Mouse (Mus musculus): ENCODE measurements around the gene Trak1. TPM values are rescaled to one million over a fixed set of nuclear protein-coding genes. Genes with fewer than 3 reads are reported as not detected.

Trak1 gene
- polyA plus RNA-seq (2016; fragmentation: Nextera tagmentation; extraction: Ambion mirVana) = 15.2 and 16.3 TPM in 2 replicates

DNA sequence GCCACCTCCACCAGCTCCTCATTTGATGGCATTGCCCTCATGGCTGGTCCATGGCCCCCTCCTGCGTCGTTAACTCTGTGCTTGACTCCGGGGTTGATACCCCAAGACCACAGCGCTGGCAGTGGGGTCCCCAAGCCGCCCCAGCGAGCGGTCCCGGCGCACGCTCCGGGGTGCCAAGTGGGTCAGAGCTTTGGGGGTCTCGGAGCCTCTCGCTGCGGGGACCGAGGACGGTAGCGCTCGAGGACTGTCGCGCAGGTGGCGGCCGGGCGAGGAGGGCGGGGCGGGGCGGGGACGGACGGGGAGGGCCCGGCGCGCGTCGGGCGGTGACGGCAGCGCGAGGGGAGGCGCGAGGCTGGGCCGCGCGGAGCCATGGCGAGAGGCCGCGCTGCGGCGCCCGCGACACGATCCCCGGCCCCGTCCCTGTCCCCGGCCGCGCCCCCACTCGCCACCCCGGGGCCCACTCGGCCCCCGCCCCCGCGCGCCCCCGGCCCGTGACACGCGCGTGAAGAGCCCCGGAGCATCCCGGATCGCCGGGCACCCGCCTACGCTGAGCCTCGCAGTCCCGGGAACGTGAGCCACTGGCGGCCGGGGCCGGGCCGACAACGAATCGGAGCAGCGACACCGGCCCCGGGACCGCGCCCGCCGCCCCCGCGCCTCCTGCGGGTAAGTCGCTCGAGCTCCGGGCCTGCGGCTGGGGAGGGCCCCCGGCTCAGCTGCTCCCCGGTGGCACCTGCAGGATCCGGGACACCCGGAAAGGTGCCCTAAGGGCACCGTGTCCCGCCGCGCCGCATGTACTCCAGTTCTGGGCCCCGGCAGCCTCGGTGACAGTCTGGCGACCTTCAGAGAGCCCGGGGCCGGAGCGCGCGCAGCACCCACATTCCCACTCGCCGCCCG, at the start of gene Trak1:
Trak1 (plus strand) TSS at position 332 of the 894 bp plus-strand sequence.
- Histone ChIP-seq H3K27me3 (peaks cover 42% of the 10 kb centered on the region), H3K4me3 (replicated peaks) (peak within 1 kb of the TSS; percentile 87), H3K9me3 (no peaks in the 10 kb centered on the region), H3K4me2 (peak within 1 kb of the TSS; percentile 95), H3K36me3 (no peaks in the 10 kb centered on the region), H3K9ac (replicated peaks) (peak within 1 kb of the TSS; percentile 91), H3K4me1 (replicated peaks) (peaks cover 30% of the 10 kb centered on the region), H3K27ac (0 out of 2 replicates have a peak within 1 kb of the TSS, but pooled peaks have one; percentile 35)
- ATAC-seq (ENCODE audit: insufficient number of reproducible peaks, insufficient read depth, low FRiP score, low TSS enrichment, low read depth) = peak; percentile 72; the same call in 1 of the 2 replicates
- WGBS = 1% methylated on average over 78 of the region's 116 CpGs

DNA sequence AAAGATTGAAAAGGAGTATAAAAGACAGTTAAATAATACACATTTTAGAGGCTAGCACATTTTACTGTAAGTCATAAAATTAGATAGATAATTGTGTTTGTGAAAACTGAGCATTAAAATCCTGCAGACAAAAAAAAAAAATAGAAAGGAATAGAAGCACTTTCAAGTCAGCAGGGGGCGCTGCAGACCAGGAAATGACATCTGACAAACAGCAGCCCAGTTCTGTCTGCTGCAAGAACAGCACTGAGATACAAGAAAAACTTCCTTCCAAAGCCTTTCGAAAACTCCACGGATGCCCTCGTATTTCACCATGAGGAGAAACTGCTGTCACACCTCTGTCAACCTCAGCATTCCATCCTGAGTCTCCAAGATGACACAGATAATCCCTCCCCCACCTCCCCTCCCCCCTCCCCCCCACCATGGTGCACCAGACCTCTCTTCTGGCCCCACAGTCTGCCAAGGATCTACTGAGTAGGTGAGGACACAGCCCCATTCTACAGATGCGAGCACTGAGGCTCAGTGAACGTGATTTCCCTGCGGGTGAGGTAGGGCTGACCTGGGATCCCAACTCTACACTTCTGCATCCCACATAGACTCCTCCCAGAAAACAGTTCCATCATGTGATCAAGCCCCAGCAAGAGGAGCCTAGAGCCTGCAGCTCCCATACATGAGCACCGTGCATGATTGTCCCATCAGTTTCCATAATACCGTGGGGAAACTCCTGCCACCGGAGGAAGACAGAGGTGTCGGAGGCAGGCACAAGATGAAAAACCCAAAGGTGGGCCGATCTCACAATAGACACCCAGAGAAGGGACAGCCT, 49.1 kb upstream of the Trak1 start:
- H3K27ac ChIP-seq = no peak overlapping the region
- H3K9ac ChIP-seq (replicated peaks) = no peak overlapping the region; the same call in 1 of the 2 replicates
- no peak overlapping the region for H3K4me2 ChIP-seq
- no peaks in the 10 kb centered on the region for H3K9me3 ChIP-seq
- H3K27me3 ChIP-seq = no peaks in the 10 kb centered on the region
- peak; percentile 53; the same call in 1 of the 2 replicates for ATAC-seq (ENCODE audit: insufficient number of reproducible peaks, insufficient read depth, low FRiP score, low TSS enrichment, low read depth)
- H3K4me3 ChIP-seq (replicated peaks) = no peak overlapping the region
- no peaks in the 10 kb centered on the region for H3K36me3 ChIP-seq
- H3K4me1 ChIP-seq (replicated peaks) = no peaks in the 10 kb centered on the region
- 70% methylated on average over 12 of the region's 12 CpGs for WGBS

DNA sequence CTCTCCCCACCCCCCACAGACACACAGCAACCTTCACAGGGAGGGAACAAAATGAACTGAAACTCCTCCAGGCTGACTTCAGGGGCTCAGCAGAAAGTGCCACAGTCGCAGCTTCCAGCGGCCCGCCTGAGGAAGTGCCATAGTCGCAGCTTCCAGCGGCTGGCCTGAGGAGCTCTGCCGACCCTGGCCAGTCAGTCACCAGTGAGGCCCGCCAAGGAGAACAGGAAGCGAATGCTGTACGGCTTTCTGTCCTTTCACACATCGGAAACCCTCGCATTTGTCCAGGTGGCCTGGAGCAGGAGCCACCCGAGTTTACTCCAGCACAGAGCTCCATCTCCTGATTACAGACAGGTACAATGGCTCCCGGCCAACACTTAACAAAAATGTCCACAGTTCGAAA, 47.5 kb upstream of the Trak1 start:
- no peak for ATAC-seq (ENCODE audit: insufficient number of reproducible peaks, insufficient read depth, low FRiP score, low TSS enrichment, low read depth)
- H3K4me1 ChIP-seq (replicated peaks) = no peaks in the 10 kb centered on the region
- peaks cover 3% of the 10 kb centered on the region; the same call in 1 of the 2 replicates for H3K36me3 ChIP-seq
- no peak overlapping the region for H3K9ac ChIP-seq (replicated peaks)
- H3K27ac ChIP-seq = no peak overlapping the region
- H3K27me3 ChIP-seq = no peaks in the 10 kb centered on the region
- 42% methylated on average over 14 of the region's 14 CpGs for WGBS
- H3K4me2 ChIP-seq = no peak overlapping the region
- H3K4me3 ChIP-seq (replicated peaks) = no peak overlapping the region
- no peaks in the 10 kb centered on the region for H3K9me3 ChIP-seq

DNA sequence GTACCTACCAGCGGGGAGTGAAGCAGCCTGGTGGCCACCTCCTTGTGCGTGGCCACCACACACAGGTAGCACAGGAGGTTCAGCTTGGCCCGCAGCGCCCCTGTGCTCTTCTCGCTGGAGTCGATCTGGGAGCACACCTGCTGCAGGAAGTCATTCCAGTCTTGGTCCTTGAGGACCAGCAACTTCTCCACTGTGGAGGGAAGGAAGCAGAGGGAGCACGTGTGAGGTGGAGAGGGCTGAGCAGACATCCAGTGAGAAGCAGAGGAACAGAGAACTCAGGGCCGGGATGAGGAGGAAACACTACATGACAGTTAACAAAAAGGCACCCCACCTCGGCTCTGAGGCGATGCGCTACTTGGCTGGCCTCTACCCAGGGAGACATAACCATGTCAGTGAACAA, 46.4 kb upstream of the Trak1 start:
- H3K9ac ChIP-seq (replicated peaks) = no peak overlapping the region
- ATAC-seq (ENCODE audit: insufficient number of reproducible peaks, insufficient read depth, low FRiP score, low TSS enrichment, low read depth) = no peak
- H3K4me2 ChIP-seq = no peak overlapping the region
- no peaks in the 10 kb centered on the region for H3K4me1 ChIP-seq (replicated peaks)
- no peaks in the 10 kb centered on the region for H3K9me3 ChIP-seq
- H3K27ac ChIP-seq = no peak overlapping the region
- 88% methylated on average over 11 of the region's 11 CpGs for WGBS
- peaks cover 11% of the 10 kb centered on the region for H3K36me3 ChIP-seq
- no peaks in the 10 kb centered on the region for H3K27me3 ChIP-seq
- no peak overlapping the region for H3K4me3 ChIP-seq (replicated peaks)

DNA sequence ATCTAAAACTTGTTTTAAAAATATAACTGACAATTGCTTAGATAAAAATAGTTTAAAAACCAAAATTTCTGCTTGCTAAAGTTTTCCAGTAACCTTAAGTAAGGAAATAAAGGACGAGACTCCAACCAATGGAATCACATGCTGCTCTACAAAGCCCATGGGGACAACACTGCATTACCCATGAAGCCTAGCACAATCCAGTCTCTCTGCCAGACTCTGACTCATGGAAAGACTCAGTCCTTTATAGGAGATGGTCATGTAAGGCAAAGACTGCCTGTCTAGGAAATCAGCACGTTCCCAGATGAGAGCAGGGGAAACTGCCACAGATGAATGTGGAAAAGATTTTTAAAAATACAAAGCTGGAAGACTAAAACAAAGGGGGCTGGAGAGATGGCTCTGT, 43.3 kb upstream of the Trak1 start:
- Histone ChIP-seq H3K4me3 (replicated peaks) (no peak overlapping the region), H3K9ac (replicated peaks) (no peak overlapping the region), H3K4me1 (replicated peaks) (no peaks in the 10 kb centered on the region), H3K27ac (no peak overlapping the region), H3K9me3 (no peaks in the 10 kb centered on the region), H3K36me3 (peaks cover 11% of the 10 kb centered on the region), H3K27me3 (no peaks in the 10 kb centered on the region), H3K4me2 (no peak overlapping the region)
- 89% methylated on average over 2 of the region's 2 CpGs for WGBS
- ATAC-seq (ENCODE audit: insufficient number of reproducible peaks, insufficient read depth, low FRiP score, low TSS enrichment, low read depth) = no peak

DNA sequence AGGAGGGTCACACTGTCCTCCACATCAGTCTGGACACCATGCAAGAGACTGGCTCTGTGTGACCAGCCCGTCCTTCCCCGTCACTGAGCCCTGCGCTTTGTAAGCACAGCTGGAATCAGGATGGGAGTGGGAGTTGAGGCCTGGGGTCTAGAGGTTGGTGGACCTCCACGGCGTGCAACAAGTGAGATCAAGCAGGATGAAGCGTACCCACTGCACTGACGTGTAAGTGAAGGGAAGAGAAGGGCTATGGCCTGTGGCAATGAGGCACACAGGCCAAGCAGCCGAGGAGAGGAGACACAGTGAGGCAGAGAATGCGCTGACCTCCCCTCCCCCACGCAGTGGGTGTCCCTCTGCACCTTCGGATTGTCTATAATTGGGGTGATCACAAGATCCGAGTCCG, 42.5 kb upstream of the Trak1 start:
- H3K9me3 ChIP-seq = no peaks in the 10 kb centered on the region
- no peak overlapping the region for H3K4me2 ChIP-seq
- H3K4me1 ChIP-seq (replicated peaks) = no peaks in the 10 kb centered on the region
- H3K27me3 ChIP-seq = no peaks in the 10 kb centered on the region
- no peak overlapping the region for H3K9ac ChIP-seq (replicated peaks)
- 90% methylated on average over 13 of the region's 13 CpGs for WGBS
- no peak overlapping the region for H3K27ac ChIP-seq
- H3K4me3 ChIP-seq (replicated peaks) = no peak overlapping the region
- ATAC-seq (ENCODE audit: insufficient number of reproducible peaks, insufficient read depth, low FRiP score, low TSS enrichment, low read depth) = no peak
- H3K36me3 ChIP-seq = peaks cover 11% of the 10 kb centered on the region

- Histone ChIP-seq H3K27ac (no peak overlapping the region), H3K4me2 (no peak overlapping the region), H3K4me1 (replicated peaks) (no peaks in the 10 kb centered on the region), H3K9me3 (no peaks in the 10 kb centered on the region), H3K36me3 (peaks cover 11% of the 10 kb centered on the region), H3K4me3 (replicated peaks) (no peak overlapping the region), H3K9ac (replicated peaks) (no peak overlapping the region), H3K27me3 (no peaks in the 10 kb centered on the region)
- no peak for ATAC-seq (ENCODE audit: insufficient number of reproducible peaks, insufficient read depth, low FRiP score, low TSS enrichment, low read depth)
- 77% methylated on average over 9 of the region's 9 CpGs for WGBS
These were observed 40.2 kb upstream of the Trak1 start for GRCm38 (mm10) chr9:121257106-121257505.

DNA sequence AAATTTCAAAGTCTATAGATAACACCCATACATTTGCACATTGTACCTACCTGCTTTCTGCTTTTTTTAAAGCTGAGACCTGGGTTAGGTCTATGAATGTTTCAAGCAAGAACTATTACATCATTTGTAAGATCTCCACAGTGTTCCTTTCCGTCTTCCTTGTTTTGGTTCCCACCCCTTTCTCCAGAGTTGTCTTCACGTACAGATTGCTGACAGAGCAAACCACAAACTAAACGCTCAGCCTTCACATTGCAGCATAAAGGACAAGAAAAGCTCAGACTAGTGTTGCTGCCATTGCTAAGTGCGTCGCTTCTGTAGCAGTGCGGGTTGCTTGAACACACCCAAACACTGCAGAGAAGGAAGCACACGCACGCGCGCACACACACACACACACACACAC, 32.0 kb upstream of the Trak1 start:
- H3K27ac ChIP-seq = no peak overlapping the region
- no peaks in the 10 kb centered on the region for H3K9me3 ChIP-seq
- no peaks in the 10 kb centered on the region for H3K36me3 ChIP-seq
- no peak for ATAC-seq (ENCODE audit: insufficient number of reproducible peaks, insufficient read depth, low FRiP score, low TSS enrichment, low read depth)
- no peaks in the 10 kb centered on the region for H3K4me1 ChIP-seq (replicated peaks)
- H3K4me3 ChIP-seq (replicated peaks) = no peak overlapping the region
- 85% methylated on average over 10 of the region's 10 CpGs for WGBS
- no peaks in the 10 kb centered on the region for H3K27me3 ChIP-seq
- no peak overlapping the region for H3K4me2 ChIP-seq
- no peak overlapping the region for H3K9ac ChIP-seq (replicated peaks)

DNA sequence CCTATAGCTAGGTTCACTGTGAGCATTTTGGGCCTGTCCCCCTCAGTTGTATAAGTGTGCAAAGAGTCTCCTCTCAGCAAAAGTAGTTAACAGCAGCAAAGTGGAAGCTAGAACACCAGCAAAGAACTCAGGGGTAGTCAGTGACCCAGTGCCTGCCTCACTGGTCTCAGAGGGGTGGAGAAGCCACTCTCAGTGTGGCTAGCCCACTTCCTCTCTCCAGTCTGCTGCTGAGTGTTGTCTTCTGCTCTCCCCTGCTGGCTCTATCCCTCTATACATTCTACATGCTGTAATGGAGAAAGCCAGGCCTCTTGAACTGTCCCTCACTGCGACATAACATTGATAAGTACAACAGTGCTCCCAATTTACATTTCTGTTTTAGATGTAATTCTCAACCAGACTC, 26.2 kb upstream of the Trak1 start:
- Histone ChIP-seq H3K4me2 (no peak overlapping the region), H3K9ac (replicated peaks) (no peak overlapping the region), H3K4me3 (replicated peaks) (no peak overlapping the region), H3K4me1 (replicated peaks) (no peaks in the 10 kb centered on the region), H3K27me3 (no peaks in the 10 kb centered on the region), H3K27ac (no peak overlapping the region), H3K36me3 (no peaks in the 10 kb centered on the region), H3K9me3 (no peaks in the 10 kb centered on the region)
- WGBS = 79% methylated on average over 1 of the region's 1 CpGs
- no peak for ATAC-seq (ENCODE audit: insufficient number of reproducible peaks, insufficient read depth, low FRiP score, low TSS enrichment, low read depth)

DNA sequence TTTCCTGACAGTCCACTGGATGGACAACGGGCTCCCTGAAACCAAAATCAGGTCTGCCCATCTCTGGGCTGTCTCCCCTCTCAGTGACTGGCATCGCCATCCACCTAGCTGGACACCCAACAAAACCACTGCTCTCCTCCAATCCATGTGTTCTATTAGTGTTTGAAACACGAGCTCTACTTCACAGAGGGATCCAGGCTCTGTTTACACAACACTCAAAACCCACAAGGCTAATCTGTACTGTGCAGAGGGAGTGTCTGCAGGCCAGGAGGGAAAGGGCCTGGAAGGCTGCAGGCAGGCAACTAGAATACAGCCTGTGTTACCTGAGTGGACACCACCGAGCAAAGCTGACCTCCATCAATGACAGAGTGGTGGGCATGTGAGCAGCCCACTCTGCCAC, 25.7 kb upstream of the Trak1 start:
- no peak overlapping the region for H3K4me3 ChIP-seq (replicated peaks)
- H3K9ac ChIP-seq (replicated peaks) = no peak overlapping the region
- no peaks in the 10 kb centered on the region for H3K9me3 ChIP-seq
- no peaks in the 10 kb centered on the region for H3K27me3 ChIP-seq
- no peak overlapping the region for H3K4me2 ChIP-seq
- ATAC-seq (ENCODE audit: insufficient number of reproducible peaks, insufficient read depth, low FRiP score, low TSS enrichment, low read depth) = no peak
- peaks cover 2% of the 10 kb centered on the region; the same call in 1 of the 2 replicates for H3K4me1 ChIP-seq (replicated peaks)
- WGBS = 59% methylated on average over 4 of the region's 4 CpGs
- H3K36me3 ChIP-seq = no peaks in the 10 kb centered on the region
- no peak overlapping the region for H3K27ac ChIP-seq

- H3K36me3 ChIP-seq = no peaks in the 10 kb centered on the region; the same call in 1 of the 2 replicates
- 19% methylated on average over 15 of the region's 15 CpGs for WGBS
- peak overlapping the region; percentile 79 for H3K4me2 ChIP-seq
- no peak; the same call in 1 of the 2 replicates for ATAC-seq (ENCODE audit: insufficient number of reproducible peaks, insufficient read depth, low FRiP score, low TSS enrichment, low read depth)
- no peaks in the 10 kb centered on the region for H3K27me3 ChIP-seq
- H3K4me1 ChIP-seq (replicated peaks) = peaks cover 12% of the 10 kb centered on the region; the same call in 1 of the 2 replicates
- H3K9me3 ChIP-seq = no peaks in the 10 kb centered on the region
- peak overlapping the region; percentile 66 for H3K9ac ChIP-seq (replicated peaks)
- peak overlapping the region; percentile 63 for H3K4me3 ChIP-seq (replicated peaks)
- H3K27ac ChIP-seq = 0 out of 2 replicates have a peak overlapping the region, but pooled peaks have one; percentile 81
These were observed 20.6 kb upstream of the Trak1 start for GRCm38 (mm10) chr9:121276745-121277117.

All from limb, embryonic 12.5 days (tissue).